Mouse (Mus musculus) frontal cortex, postnatal 10 days (tissue): ENCODE measurements at regions not wholly inside any gene's neighbourhood (a gene's known extent, or its start where the extent isn't known, plus 50 kb on each side); places are given as distances from the start of the nearest gene placed in this dataset.
A peak's percentile ranks its signal among the peaks of the same experiment; 100 is the strongest.

Experiments
- DNase-seq, 2 experiments: peaks; one replicate each; pipeline ENCODE4 v3.0.0; 2022; ENCODE audit warnings: low spot score in 2 of 2, mixed read lengths in 1 of 2

GRCm38 (mm10) chr14:71359581-71359980 is 759.9 kb upstream of the Fam160b2 start:
- no peak for DNase-seq

GRCm38 (mm10) chr14:71338219-71338618 is 738.6 kb upstream of the Fam160b2 start:
- peak; percentile 19 to 31 for DNase-seq

GRCm38 (mm10) chr14:71336906-71337305 is 737.3 kb upstream of the Fam160b2 start:
- no peak for DNase-seq

- DNase-seq, result no peak
These were observed 734.4 kb upstream of the Fam160b2 start for GRCm38 (mm10) chr14:71334022-71334421.

- DNase-seq, result no peak
These were observed 730.4 kb upstream of the Fam160b2 start for GRCm38 (mm10) chr14:71329862-71330630.

GRCm38 (mm10) chr14:71327621-71328020 is 728.0 kb upstream of the Fam160b2 start:
- no peak for DNase-seq

- no peak for DNase-seq
These were observed 727.0 kb upstream of the Fam160b2 start for GRCm38 (mm10) chr14:71326521-71327105.

- DNase-seq, result no peak
These were observed 715.6 kb upstream of the Fam160b2 start for GRCm38 (mm10) chr14:71315228-71315627.

GRCm38 (mm10) chr14:71299755-71300154 is 700.1 kb upstream of the Fam160b2 start:
- no peak for DNase-seq

GRCm38 (mm10) chr14:71281568-71281967 is 681.9 kb upstream of the Fam160b2 start:
- DNase-seq, result no peak

GRCm38 (mm10) chr14:71276309-71276791 is 676.7 kb upstream of the Fam160b2 start:
- peak in 1 of 2 experiments; percentile 18 for DNase-seq

GRCm38 (mm10) chr14:71272470-71272869 is 672.8 kb upstream of the Fam160b2 start:
- no peak for DNase-seq

GRCm38 (mm10) chr14:71257650-71258049 is 658.0 kb upstream of the Fam160b2 start:
- no peak for DNase-seq

- no peak for DNase-seq
These were observed 654.6 kb upstream of the Fam160b2 start for GRCm38 (mm10) chr14:71254207-71254606.

GRCm38 (mm10) chr14:71252136-71252535 is 652.5 kb upstream of the Fam160b2 start:
- no peak for DNase-seq

GRCm38 (mm10) chr14:71251116-71251515 is 651.5 kb upstream of the Fam160b2 start:
- no peak for DNase-seq

- DNase-seq, result no peak
These were observed 649.8 kb upstream of the Fam160b2 start for GRCm38 (mm10) chr14:71249387-71249965.

- no peak for DNase-seq
These were observed 648.9 kb upstream of the Fam160b2 start for GRCm38 (mm10) chr14:71248534-71248933.

GRCm38 (mm10) chr14:71241655-71242390 is 642.2 kb upstream of the Fam160b2 start:
- no peak for DNase-seq

- no peak for DNase-seq
These were observed 636.6 kb upstream of the Fam160b2 start for GRCm38 (mm10) chr14:71236192-71236591.

- DNase-seq, result no peak
These were observed 635.3 kb upstream of the Fam160b2 start for GRCm38 (mm10) chr14:71234900-71235299.

- no peak for DNase-seq
These were observed 634.6 kb upstream of the Fam160b2 start for GRCm38 (mm10) chr14:71234276-71234675.
